Mouse (Mus musculus) G1E (cell line): Measurements from ENCODE around the gene Chd6.

ENCODE experiments used
- CTCF ChIP-seq: IDR thresholded peaks from 2 replicates; pipeline ENCODE4 v1.5.1; 2012; ENCODE audit warnings: low read depth, low read length, inconsistent platforms, mixed read lengths
- GATA1 ChIP-seq: IDR thresholded peaks from 2 replicates; pipeline ENCODE4 v1.6.1; 2012; ENCODE audit warnings: borderline replicate concordance, low read length, inconsistent platforms, mixed read lengths
- POLR2AphosphoS5 ChIP-seq: IDR thresholded peaks from 2 replicates; pipeline ENCODE4 v1.6.1; 2012; ENCODE audit warnings: low read depth, low read length, inconsistent platforms; ENCODE audit not compliant: insufficient replicate concordance
- TAL1 ChIP-seq: conservative IDR thresholded peaks from 2 replicates; pipeline ENCODE4 v1.6.1; 2012; ENCODE audit warnings: low read depth, low read length, inconsistent platforms, mixed read lengths

GRCm38 (mm10) chr2:161136999-161137398 is 28.1 kb upstream of the Chd6 start:
- no peak for TF ChIP-seq CTCF
- no peak for TF ChIP-seq GATA1
- no peak for TF ChIP-seq TAL1
- TF ChIP-seq POLR2AphosphoS5: no peak
